Mouse (Mus musculus) liver, embryonic 14.5 days (tissue): ENCODE data around the gene Rtbdn.

ENCODE experiments used
- CTCF ChIP-seq: IDR thresholded peaks from 2 replicates; pipeline ENCODE4 v1.5.1; 2016; ENCODE audit warnings: antibody characterized with exemption, low read depth, control low read depth
- EP300 ChIP-seq: IDR thresholded peaks from 2 replicates; pipeline ENCODE4 v1.6.1; 2016; ENCODE audit warnings: antibody characterized with exemption, low read depth

GRCm38 (mm10) chr8:84985684-84986378, 39.0 kb downstream of the Rtbdn start:
- no peak for TF ChIP-seq CTCF
- TF ChIP-seq EP300 = no peak
